Mouse (Mus musculus) retina, postnatal 1 day (tissue): ENCODE measurements around the gene Pld2.
"Not testable (repeated sequence)": the region's sequence is repeated elsewhere in the genome, so short reads cannot be mapped to it uniquely, and the experiment has no call there.

ENCODE experiments used
- DNase-seq: peaks from one replicate; pipeline ENCODE4 v3.0.0-alpha.2; 2012

The Pld2 gene

DNA sequence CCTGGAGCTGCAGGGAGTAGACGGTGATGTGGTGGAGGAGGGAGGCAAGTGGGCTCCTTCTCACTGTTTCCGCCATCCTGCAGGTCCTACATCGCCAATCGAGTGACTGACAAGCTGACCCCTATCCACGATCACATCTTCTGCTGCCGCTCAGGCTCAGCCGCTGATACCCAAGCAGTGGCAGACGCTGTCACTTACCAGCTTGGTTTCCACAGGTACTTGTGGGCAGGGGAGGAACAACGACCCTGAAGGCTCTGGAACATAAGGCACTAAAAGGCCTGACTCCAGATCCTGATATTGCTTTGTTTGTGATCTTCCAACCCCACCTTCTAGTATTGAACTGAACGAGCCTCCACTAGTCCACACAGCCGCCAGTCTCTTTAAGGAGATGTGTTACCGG is 13.7 kb upstream of the Pld2 start:
- DNase-seq = no peak

DNA sequence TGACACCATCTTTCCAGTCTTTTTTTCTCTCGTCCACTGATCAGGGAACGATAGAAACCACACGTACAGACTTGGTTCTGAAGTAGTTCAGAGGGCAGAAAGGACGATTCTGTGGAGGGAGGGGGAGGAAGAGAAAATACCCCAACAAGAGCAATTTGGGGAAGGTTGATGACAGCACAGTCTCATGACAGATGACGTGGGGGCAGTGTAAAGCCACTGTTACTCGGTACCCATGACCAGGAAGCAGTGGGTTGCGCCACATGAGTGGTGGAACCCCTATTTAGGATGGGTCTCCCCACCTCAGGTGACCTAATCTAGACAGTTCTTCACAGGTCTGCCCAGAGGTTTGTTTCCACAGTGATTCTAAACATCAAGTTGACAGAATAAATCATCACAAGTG is 11.3 kb upstream of the Pld2 start:
- no peak for DNase-seq

DNA sequence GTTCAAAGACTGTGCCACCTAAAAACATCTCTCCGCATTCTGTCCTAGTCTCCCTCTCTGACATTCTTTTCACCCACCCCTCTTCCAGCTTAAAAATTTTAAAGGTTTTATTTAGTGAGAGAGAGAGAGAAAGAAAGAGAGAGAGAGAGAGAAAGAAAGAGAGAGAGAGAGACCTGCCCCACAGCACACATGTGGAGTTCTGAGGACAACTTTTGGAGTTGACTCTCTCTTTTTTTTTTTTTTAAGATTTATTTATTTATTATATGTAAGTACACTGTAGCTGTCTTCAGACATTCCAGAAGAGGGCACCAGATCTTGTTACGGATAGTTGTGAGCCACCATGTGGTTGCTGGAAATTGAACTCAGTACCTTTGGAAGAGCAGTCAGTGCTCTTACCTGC is 8.8 kb upstream of the Pld2 start:
- not testable (repeated sequence) for DNase-seq

DNA sequence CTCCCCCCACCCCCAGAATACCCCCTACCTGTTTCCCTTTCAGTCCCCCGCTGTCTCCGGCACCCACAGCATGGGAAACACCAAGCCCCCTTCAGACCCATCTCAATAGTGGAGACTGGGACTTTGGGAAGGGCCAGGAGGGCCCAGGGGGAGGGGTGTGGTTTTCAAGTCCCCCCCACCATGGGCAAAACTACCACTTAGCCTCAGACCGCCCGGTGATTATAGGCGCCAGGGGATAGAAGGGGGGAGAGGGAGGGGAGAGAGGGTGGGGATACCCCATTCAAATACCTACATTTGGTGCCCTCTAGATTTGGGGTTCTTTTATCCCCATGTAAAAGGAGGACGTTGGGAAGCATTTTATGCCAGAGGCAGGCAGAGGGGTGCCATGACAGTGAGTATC is 7.0 kb upstream of the Pld2 start, which contains the start of gene Gm40193:
Gene Gm40193, minus strand, starts transcription at position 101 of the 400 bp plus-strand sequence.
- no peak for DNase-seq

DNA sequence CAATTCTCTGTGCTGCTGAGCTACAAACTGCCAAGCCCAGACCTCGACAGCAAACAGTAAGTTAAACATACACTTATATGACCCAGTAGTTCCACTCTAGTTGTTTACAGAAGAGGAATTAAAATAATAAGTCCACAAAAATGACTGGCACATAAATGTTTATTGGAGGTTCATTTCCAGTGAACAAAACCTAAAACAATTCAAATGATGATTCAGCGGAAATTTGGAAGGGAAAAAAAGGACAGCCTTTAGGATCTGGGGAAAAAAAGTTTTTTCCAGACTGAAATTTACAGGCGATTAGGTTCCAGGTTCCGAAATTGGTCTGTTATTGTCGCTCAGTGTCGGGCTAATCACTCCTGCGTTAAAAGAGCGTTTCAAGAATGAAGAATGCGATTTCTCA is 441 bp upstream of the Pld2 start:
- no peak for DNase-seq

DNA sequence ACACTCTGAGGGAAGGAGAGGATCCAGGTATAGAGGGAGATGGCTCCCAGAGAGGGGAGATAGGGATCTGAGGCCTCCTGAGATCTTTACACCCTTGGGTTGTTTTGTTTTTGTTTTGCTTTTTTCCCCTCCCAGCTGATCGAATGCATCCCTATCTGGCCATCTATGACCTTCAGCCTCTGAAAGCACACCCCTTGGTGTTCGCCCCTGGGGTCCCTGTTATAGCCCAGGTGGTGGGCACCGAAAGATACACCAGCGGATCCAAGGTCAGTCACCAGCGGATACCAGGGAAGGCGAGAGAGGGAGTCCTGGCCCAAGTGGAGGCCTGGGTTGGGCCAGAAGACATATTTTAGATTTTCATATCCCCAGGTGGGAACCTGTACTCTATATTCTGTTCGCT is 1.1 kb downstream of the Pld2 start:
- no peak for DNase-seq

DNA sequence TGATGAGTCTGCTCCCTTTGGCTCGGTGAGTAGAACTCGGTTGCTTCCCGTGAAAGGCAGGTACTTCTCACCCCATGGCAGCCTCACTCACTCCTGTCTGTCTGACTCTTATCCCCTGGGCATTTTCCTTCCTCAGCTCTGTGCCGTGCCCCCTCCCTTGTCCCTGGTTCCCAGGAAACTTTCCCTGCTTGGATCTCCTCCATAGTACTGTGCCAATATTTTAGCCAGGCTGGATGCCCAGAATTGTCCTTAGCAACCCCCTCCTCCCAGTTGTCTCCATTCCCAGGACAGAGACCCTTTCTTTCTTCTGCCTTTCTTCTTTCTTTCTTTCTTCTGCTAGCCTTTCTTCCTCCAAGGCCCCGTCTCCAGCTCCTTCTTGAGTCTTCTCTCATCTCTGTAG is 1.6 kb downstream of the Pld2 start:
- no peak for DNase-seq

DNA sequence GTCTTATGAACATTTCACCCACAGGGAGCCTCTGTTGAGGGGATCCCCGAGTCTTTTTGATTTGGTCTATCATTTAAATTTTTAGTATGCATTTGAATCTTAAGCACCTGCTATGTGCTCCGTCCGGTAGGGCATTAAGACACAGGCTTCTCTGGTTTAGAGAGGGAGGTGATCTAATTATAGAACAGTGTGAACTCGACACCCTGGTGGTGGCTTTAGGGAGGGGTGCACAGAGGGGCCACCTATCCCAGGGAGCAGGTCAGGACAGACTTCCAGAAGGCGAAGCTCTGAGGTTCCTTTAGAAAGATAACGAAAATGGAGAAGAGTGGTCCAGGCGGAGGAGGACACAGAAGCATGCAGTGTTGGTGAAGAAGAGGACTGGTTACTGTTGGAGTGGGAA is 4.6 kb downstream of the Pld2 start:
- no peak for DNase-seq

DNA sequence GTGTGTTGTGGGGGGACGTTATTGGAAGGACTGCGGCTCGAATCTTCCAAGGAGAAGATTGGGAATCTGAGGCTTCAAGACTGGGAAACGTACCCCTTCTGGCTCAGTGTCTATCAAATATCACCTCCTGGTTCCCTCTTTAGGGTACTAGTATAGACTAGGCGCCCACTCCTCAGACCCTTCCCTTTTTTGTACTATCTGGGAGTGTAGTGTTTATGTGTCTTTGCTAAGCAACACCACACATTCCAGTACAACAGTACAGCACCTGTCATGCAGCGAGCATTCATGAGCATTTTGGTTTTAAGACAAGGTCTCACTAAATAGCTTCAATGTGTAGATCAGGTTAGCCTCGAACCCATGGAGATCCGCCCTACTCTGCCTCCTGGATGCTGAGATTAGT is 11.7 kb downstream of the Pld2 start:
- DNase-seq = no peak

DNA sequence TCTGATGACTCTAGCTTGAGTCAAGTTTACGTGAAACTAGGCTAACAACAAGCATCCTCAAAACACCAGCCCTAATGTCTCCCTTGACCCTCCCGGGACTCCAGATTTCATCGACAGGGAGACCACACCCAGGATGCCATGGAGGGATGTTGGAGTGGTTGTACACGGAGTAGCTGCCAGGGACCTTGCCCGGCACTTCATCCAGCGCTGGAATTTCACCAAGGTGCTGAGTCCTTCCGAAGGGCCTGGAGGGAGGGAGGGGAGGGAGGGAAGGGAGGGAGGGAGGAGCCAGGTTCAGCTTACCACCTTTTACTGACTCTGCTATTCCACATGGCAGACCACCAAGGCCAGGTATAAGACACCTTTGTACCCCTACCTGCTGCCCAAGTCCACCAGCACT is 14.1 kb downstream of the Pld2 start:
- DNase-seq = no peak

DNA sequence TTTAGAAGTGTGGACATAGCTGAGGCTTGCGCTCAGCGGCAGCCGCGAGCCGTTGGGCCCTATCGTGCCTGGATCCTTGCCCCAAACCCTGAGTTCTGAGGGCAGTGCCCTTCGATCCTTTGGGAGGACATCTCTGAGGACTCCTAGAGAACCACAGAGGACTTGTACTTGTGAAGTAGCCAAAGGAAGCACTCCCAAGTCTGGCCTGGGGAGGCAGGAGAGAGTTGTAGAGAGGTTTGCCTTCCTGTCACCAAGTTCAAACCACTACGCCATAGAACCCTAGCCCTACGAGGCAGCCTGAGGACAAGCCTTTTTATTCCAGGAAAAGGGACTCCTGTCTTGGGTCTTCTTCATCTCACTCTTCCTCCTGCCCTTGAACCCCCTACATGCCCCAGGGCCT is 17.7 kb downstream of the Pld2 start:
- DNase-seq = no peak

DNA sequence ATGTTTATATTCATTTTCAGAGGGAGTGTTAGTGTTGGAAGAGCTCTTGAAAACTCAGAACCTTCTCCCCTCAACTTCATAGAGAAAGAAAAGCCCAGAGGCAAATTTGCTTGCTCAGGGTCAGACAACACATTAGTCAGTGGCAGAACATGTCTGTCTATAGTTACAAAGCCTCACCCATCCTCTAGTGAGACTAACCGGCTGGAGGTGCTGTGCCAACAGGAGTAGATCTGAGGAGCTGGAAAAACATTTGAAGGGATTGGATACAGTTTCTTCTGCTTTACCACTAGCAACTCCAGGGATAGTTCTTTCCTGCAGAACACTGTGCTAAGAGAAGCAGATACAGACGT is 22.0 kb downstream of the Pld2 start:
- DNase-seq = no peak

DNA sequence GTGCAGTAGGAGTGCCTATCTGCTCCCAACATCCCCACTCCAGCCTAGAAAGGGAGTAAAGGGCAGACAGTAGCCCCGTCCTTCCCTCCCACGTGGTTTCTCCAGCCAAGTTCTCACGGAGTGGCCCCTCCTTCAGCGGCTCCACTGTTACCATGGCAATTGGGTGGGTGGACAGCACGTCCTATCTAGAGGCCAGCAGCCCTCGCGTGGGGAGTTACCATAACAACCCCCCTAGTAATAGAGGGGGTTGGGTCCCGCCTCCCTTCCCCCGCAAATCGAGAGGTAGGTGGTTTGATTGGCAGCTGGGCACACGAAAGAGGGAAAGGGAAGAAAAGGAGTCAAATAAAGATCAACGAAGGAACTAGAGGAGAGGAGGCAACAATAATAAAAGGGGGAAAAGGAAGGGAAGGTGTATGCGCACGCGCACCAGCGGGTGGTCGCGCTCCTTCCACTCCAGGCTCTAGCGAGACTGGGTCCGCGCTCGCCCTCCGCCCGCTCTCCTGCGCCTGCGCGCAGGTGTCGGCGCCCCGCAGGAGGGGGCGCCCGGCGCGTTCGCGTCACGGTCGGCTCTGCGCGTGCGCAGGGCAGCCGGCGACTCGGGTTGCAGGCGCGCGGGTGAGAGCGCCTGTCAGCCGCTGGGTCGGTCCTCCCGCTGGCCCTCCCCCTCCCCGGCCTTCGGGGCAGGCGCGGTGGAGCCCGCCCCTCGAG is 22.6 kb downstream of the Pld2 start, which contains the start of gene Mink1:
Gene Mink1, plus strand, starts transcription at position 595 of the 708 bp plus-strand sequence.
- DNase-seq = peak; percentile 95

DNA sequence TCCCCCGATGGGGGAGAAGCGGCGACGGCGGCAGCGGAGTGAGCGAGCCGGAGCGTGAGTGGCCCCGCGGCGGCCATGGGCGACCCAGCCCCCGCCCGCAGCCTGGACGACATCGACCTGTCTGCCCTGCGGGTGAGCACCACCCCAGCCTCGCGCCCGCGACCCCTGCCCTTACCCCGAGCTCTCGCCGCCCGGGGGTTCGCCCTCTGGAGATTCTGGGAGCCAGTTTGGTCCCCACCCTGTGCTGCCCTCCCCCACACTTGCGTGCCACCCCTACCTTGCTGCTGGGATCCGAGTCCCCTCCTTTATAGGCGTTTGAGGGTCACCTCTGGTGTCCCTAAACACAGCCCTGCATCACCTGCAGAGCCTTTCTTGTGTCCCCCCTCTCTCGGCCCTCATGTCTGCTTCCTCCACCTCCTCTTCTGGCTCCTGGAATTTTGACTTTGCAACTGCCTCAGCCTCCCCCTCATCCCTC is 23.2 kb downstream of the Pld2 start:
- no peak for DNase-seq

DNA sequence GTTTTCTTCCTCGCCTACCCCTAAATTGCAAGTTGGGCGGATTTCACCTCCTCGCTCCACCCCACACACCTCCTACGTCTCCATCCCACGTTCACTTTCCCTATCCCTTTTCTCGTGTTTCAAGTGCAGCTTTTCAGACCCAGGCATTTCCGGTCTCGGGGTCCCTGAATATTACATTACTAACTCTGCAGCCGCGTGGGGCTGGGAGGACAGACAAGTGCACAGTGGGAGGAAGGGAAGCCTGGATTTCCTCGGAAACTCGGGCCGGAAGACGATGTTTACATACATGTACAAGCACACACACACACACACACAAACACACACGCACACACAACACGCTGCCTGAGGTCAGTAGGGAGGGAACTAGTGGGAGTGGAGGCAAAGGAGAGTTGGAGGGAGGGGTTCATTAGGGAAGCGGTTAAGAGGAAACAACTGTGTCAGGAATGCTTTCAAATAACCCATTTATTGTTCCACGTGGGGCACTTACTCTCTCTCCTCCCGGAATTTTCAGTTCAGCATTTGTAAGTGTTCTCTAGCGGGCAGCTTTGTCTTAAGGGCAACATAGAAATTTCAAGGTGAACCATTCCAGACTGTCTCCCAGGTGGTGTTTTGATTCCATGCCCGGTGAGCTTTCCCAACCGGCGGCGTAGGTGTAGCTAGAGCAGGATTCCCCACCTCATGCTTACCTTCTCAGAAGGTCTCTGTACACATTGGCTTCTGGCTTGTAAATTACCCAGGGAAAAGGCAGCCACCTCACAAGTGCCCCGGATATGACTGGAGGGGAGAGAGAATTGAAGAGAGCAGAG is 23.8 kb downstream of the Pld2 start:
- peak; percentile 49 for DNase-seq

DNA sequence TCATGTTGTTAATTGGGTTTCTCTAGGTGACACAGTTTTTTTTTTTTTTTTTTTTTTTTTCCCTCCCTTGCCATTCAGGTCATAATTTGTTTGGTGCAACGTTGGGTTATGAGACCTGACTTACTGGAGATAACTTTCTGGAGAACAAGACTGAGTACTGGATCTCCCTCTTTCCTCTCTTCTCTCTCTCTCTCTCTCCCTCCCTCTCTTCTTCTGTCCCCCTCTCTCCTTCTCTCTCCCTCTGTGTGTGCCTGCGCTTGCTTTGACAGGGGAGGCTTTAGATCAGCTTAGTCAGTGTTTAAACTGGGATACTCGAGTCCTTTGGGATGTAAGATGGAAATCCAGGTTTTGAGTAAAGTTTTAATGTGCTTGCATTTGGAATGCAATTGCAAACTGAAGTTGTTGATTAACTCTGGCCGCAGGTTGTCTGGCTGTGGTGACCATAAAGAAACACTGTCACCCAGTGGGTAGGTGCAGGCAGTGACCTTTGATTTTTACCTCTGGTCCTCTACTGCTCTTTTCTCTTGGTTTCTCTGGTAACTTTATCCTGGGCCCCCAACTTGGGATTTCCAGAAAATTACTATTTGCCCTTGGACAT is 24.5 kb downstream of the Pld2 start:
- DNase-seq = no peak

DNA sequence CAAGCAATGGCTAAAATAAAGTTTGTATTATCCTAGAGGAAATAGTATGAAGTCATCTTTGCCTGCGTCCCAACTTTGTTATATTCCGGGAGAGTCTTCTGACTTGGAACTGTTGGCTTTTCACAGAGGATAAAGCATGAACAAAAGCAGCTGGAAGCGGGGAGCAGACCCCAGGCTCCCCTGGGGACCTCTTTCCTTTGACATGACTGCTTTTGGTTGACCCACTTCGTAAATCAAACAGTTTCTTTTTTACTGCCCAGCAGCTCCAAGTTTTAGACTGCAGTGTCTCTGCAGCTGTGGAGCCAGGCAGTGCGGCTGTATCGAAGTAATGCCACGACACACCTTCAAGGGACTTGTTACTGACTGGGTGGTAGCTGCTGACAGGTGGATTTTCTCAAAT is 26.7 kb downstream of the Pld2 start:
- DNase-seq = no peak

DNA sequence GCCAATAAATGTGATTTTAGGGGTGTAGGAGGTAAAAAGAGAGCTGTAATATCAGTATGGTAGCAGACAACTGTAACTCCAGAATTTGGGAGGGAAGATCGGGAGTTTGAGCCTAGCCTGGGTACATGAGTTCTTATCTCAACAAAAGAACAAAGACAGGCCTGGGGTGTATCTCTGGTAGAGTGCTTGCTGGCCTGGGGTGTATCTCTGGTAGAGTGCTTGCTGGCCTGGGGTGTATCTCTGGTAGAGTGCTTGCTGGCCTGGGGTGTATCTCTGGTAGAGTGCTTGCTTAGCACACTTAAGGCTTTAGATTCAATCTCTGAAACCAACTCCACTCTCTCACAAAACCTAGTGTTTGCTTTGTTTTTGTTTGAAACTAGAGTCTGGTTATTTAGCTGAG is 30.8 kb downstream of the Pld2 start:
- not testable (repeated sequence) for DNase-seq

DNA sequence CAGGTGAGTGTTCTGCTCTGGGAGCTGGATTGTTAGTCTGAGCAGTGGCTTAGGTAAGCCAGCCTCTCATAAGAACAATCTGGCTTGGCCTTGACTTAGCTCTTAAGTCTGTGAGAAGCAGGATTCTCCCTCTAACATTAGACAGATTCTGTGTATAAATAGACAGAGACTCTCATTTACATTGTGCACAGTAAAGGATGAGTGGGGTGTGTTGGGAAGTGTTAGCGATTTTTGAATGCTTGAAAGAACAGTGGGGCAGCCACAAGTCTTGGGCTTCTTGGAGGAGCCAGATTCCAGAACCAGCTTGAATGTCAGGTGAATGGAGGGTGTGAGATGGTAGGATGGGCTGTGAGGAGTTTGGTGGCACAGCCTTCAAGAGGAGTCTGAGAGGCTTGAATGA is 31.8 kb downstream of the Pld2 start:
- DNase-seq = no peak

DNA sequence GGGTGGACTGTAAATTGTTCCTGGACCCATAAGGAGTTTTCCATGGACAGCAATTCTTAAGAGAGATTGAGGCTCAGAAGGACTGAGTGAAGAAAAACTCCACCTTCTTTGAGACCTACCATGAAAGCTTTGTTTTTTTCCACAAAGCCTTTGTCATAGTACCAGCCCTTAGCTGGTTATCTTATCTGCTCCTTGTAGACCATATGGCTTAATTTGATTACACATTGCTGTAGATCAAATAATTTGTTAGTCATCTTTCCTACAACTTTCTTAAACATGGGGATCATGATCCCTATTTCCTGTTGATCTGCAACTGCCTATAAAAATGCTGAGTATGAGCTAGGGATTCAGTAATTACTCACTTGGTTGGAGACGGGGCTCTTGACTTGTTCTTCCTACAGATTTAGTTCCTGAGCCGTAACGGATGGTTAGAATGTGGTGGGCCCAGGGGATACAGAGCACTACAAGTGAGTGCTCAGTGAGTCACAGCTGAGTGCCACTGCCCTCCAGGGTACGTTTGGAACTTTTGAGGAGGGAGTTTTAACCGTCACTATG is 32.6 kb downstream of the Pld2 start:
- DNase-seq = no peak

DNA sequence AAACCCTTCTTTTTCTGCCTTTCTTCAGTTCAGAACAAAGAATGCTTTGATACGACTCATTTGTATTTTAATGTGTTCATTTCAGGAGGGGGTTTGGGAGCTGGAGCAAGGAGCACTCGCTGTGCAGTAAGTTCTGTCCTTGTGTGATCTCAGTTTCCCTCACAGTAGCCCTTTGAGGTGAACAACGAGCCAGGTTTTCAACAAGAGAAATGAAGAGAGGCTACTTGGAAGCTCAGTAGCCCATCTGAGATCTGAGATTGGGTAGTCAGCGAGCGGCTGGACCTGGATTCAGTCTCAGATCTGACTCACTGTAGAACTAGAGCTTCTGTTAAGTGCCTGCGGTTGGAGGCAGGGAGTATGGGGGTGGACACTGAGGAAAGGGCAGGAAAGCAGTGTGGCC is 34.0 kb downstream of the Pld2 start:
- no peak for DNase-seq

DNA sequence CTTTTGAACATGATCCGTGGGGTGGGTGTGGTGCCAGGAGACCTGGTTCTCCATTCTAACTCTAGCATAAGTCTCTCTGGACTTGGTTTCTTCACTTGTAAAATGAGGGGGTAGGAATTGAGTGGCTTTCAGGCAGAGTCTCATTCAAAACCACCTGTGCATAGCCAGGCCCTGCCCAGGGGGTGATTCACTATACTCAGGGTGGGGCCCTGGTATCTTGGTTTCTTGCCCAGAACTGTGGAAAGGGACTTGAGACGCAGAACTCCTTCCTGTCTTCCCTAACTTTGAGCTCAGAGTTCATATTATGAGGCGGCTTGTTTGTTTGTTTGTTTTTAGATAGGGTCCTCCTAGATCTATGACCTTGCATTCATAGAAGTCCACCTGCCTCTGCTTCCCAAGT is 37.3 kb downstream of the Pld2 start:
- DNase-seq = no peak

DNA sequence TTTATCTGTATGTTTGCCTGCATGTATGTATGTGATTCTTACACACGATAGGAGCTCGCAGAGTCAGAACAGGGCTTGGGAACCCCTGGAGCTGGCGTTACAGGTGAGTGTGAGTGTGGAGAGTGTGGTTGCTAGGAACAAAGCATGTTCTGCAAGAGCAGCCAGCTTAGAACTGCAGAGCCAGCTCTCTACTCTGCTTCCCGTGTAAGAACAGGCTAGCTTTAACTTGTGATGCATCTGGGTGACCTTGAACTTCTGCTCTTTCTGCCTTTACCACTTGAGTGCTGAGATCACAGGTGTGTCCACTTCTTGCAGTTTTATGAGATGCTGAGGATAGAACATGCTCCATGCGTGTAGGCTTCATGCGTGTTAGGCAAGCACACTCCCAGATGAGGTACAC is 39.1 kb downstream of the Pld2 start:
- DNase-seq = no peak
